Mouse (Mus musculus): Measurements from ENCODE around the gene Ccdc174. TPM values are rescaled to one million over a fixed set of nuclear protein-coding genes. Genes with fewer than 3 reads are reported as not detected.
"Not testable (repeated sequence)": the region's sequence is repeated elsewhere in the genome, so short reads cannot be mapped to it uniquely, and the experiment has no call there.

Ccdc174 gene
- polyA plus RNA-seq, 1 experiment from 2014 or later: 60.7 TPM

GRCm38 (mm10) chr6:91872781-91873180, 5.1 kb upstream of the Ccdc174 start:
- no peak for ATAC-seq

GRCm38 (mm10) chr6:91883859-91884258, 6.0 kb downstream of the Ccdc174 start:
- Histone ChIP-seq H3K4me3 (no peak overlapping the region), H3K27me3 (no peaks in the 10 kb centered on the region), H3K4me2 (no peak overlapping the region), H3K4me1 (peaks cover 12% of the 10 kb centered on the region), H3K36me3 (ENCODE audit: poor library complexity, severe bottlenecking) (peaks cover 69% of the 10 kb centered on the region), H3K27ac (no peak overlapping the region), H3K9ac (no peak overlapping the region), H3K9me3 (replicated peaks) (no peaks in the 10 kb centered on the region)
- ATAC-seq: no peak
- 93% methylated on average over 2 of the region's 2 CpGs for WGBS

More at GRCm38 (mm10) chr6:91872781-91873180, 5.1 kb upstream of the Ccdc174 start:
- Histone ChIP-seq H3K4me2 (no peak overlapping the region), H3K27me3 (peaks cover 25% of the 10 kb centered on the region; the same call in 1 of the 2 replicates), H3K27ac (no peak overlapping the region), H3K4me3 (no peak overlapping the region), H3K9me3 (replicated peaks) (no peaks in the 10 kb centered on the region), H3K4me1 (peaks cover 4% of the 10 kb centered on the region), H3K36me3 (ENCODE audit: poor library complexity, severe bottlenecking) (no peaks in the 10 kb centered on the region), H3K9ac (no peak overlapping the region)
- WGBS: 66% methylated on average over 2 of the region's 2 CpGs

- Histone ChIP-seq H3K27me3 (no peaks in the 10 kb centered on the region), H3K9me3 (replicated peaks) (no peaks in the 10 kb centered on the region), H3K4me3 (no peak overlapping the region), H3K9ac (no peak overlapping the region), H3K4me2 (no peak overlapping the region), H3K27ac (no peak overlapping the region; the same call in 1 of the 2 replicates), H3K4me1 (no peaks in the 10 kb centered on the region; the same call in 1 of the 2 replicates), H3K36me3 (ENCODE audit: poor library complexity, severe bottlenecking) (peaks cover 87% of the 10 kb centered on the region)
- ATAC-seq: no peak
- WGBS: 66% methylated on average over 3 of the region's 3 CpGs
Measured at GRCm38 (mm10) chr6:91889255-91889906, 11.5 kb downstream of the Ccdc174 start.

GRCm38 (mm10) chr6:91890615-91891014, 12.8 kb downstream of the Ccdc174 start:
- H3K27ac ChIP-seq: peak overlapping the region; percentile 40; the same call in 1 of the 2 replicates
- H3K4me2 ChIP-seq: no peak overlapping the region
- ATAC-seq: no peak
- H3K36me3 ChIP-seq (ENCODE audit: poor library complexity, severe bottlenecking): peaks cover 88% of the 10 kb centered on the region
- H3K27me3 ChIP-seq: no peaks in the 10 kb centered on the region
- no peak overlapping the region for H3K4me3 ChIP-seq
- H3K9me3 ChIP-seq (replicated peaks): no peaks in the 10 kb centered on the region
- H3K4me1 ChIP-seq: no peaks in the 10 kb centered on the region; the same call in 1 of the 2 replicates
- WGBS: 91% methylated on average over 5 of the region's 5 CpGs
- no peak overlapping the region for H3K9ac ChIP-seq

- Histone ChIP-seq H3K36me3 (ENCODE audit: poor library complexity, severe bottlenecking) (peaks cover 90% of the 10 kb centered on the region), H3K27me3 (no peaks in the 10 kb centered on the region), H3K27ac (no peak overlapping the region), H3K4me2 (no peak overlapping the region), H3K9me3 (replicated peaks) (no peaks in the 10 kb centered on the region), H3K4me3 (no peak overlapping the region), H3K4me1 (no peaks in the 10 kb centered on the region; the same call in 1 of the 2 replicates), H3K9ac (no peak overlapping the region)
- ATAC-seq: no peak
- WGBS: 97% methylated on average over 2 of the region's 2 CpGs
Measured at GRCm38 (mm10) chr6:91891776-91892175, 13.9 kb downstream of the Ccdc174 start.

GRCm38 (mm10) chr6:91896783-91897182, 18.9 kb downstream of the Ccdc174 start:
- no peaks in the 10 kb centered on the region for H3K4me1 ChIP-seq
- no peak overlapping the region for H3K27ac ChIP-seq
- H3K36me3 ChIP-seq (ENCODE audit: poor library complexity, severe bottlenecking): peaks cover 92% of the 10 kb centered on the region
- no peaks in the 10 kb centered on the region for H3K27me3 ChIP-seq
- H3K9ac ChIP-seq: no peak overlapping the region
- WGBS: 95% methylated on average over 3 of the region's 3 CpGs
- H3K9me3 ChIP-seq (replicated peaks): no peaks in the 10 kb centered on the region
- ATAC-seq: no peak
- H3K4me3 ChIP-seq: no peak overlapping the region
- H3K4me2 ChIP-seq: no peak overlapping the region

- Histone ChIP-seq H3K9me3 (replicated peaks) (no peaks in the 10 kb centered on the region), H3K9ac (no peak overlapping the region), H3K27ac (no peak overlapping the region), H3K27me3 (no peaks in the 10 kb centered on the region), H3K4me1 (no peaks in the 10 kb centered on the region), H3K4me2 (no peak overlapping the region), H3K36me3 (ENCODE audit: poor library complexity, severe bottlenecking) (peaks cover 56% of the 10 kb centered on the region), H3K4me3 (no peak overlapping the region)
- peak; percentile 70 for ATAC-seq
- WGBS: 35% methylated on average over 5 of the region's 5 CpGs
Measured at GRCm38 (mm10) chr6:91901505-91901904, 23.7 kb downstream of the Ccdc174 start.

- H3K9me3 ChIP-seq (replicated peaks); ATAC-seq; H3K4me2 ChIP-seq; H3K4me1 ChIP-seq; H3K27ac ChIP-seq; H3K4me3 ChIP-seq; H3K27me3 ChIP-seq; H3K9ac ChIP-seq: not testable (repeated sequence)
- H3K36me3 ChIP-seq (ENCODE audit: poor library complexity, severe bottlenecking): peaks cover 46% of the 10 kb centered on the region
- 99% methylated on average over 2 of the region's 2 CpGs for WGBS
Measured at GRCm38 (mm10) chr6:91902509-91902908, 24.7 kb downstream of the Ccdc174 start, which contains the start of gene 4930590J08Rik. Gene 4930590J08Rik, plus strand, starts transcription at chr6:91902809.

GRCm38 (mm10) chr6:91914011-91914410, 36.2 kb downstream of the Ccdc174 start:
- no peaks in the 10 kb centered on the region for H3K36me3 ChIP-seq (ENCODE audit: poor library complexity, severe bottlenecking)
- 93% methylated on average over 10 of the region's 10 CpGs for WGBS
- H3K9ac ChIP-seq: no peak overlapping the region
- no peaks in the 10 kb centered on the region for H3K4me1 ChIP-seq
- H3K27ac ChIP-seq: no peak overlapping the region
- ATAC-seq: no peak
- H3K4me2 ChIP-seq: no peak overlapping the region
- H3K9me3 ChIP-seq (replicated peaks): no peaks in the 10 kb centered on the region
- H3K27me3 ChIP-seq: no peaks in the 10 kb centered on the region
- no peak overlapping the region for H3K4me3 ChIP-seq

- Histone ChIP-seq H3K4me2 (no peak overlapping the region), H3K4me1 (no peaks in the 10 kb centered on the region), H3K4me3 (no peak overlapping the region), H3K27ac (no peak overlapping the region), H3K9ac (no peak overlapping the region), H3K27me3 (no peaks in the 10 kb centered on the region), H3K36me3 (ENCODE audit: poor library complexity, severe bottlenecking) (no peaks in the 10 kb centered on the region), H3K9me3 (replicated peaks) (no peaks in the 10 kb centered on the region)
- 70% methylated on average over 4 of the region's 4 CpGs for WGBS
- ATAC-seq: no peak
Measured at GRCm38 (mm10) chr6:91917286-91917685, 39.4 kb downstream of the Ccdc174 start.

- H3K4me1 ChIP-seq: no peaks in the 10 kb centered on the region
- H3K27ac ChIP-seq: no peak overlapping the region
- no peak for ATAC-seq
- H3K36me3 ChIP-seq (ENCODE audit: poor library complexity, severe bottlenecking): no peaks in the 10 kb centered on the region
- H3K9me3 ChIP-seq (replicated peaks): no peaks in the 10 kb centered on the region
- no peak overlapping the region for H3K4me3 ChIP-seq
- H3K9ac ChIP-seq: no peak overlapping the region
- H3K4me2 ChIP-seq: no peak overlapping the region
- WGBS: 80% methylated on average over 11 of the region's 11 CpGs
- no peaks in the 10 kb centered on the region for H3K27me3 ChIP-seq
Measured at GRCm38 (mm10) chr6:91917716-91918115, 39.9 kb downstream of the Ccdc174 start.

- Histone ChIP-seq H3K9me3 (replicated peaks) (no peaks in the 10 kb centered on the region), H3K4me2 (no peak overlapping the region), H3K27me3 (no peaks in the 10 kb centered on the region), H3K4me3 (no peak overlapping the region), H3K9ac (no peak overlapping the region), H3K27ac (no peak overlapping the region), H3K36me3 (ENCODE audit: poor library complexity, severe bottlenecking) (no peaks in the 10 kb centered on the region), H3K4me1 (no peaks in the 10 kb centered on the region)
- ATAC-seq: no peak
- WGBS: 82% methylated on average over 5 of the region's 5 CpGs
Measured at GRCm38 (mm10) chr6:91931231-91931630, 53.4 kb downstream of the Ccdc174 start.

- ATAC-seq: no peak
- WGBS: 40% methylated on average over 4 of the region's 4 CpGs
- Histone ChIP-seq H3K9ac (no peak overlapping the region), H3K9me3 (replicated peaks) (no peaks in the 10 kb centered on the region), H3K4me3 (no peak overlapping the region), H3K4me2 (no peak overlapping the region), H3K27ac (no peak overlapping the region), H3K27me3 (no peaks in the 10 kb centered on the region), H3K4me1 (no peaks in the 10 kb centered on the region), H3K36me3 (ENCODE audit: poor library complexity, severe bottlenecking) (no peaks in the 10 kb centered on the region)
Measured at GRCm38 (mm10) chr6:91938491-91938890, 60.6 kb downstream of the Ccdc174 start.

Data from forebrain, embryonic 13.5 days (tissue).